Mouse (Mus musculus) frontal cortex, postnatal 25 days (tissue): ENCODE measurements at regions not wholly inside any gene's neighbourhood (a gene's known extent, or its start where the extent isn't known, plus 50 kb on each side); places are given as distances from the start of the nearest gene placed in this dataset.
"Not testable (repeated sequence)": the region's sequence is repeated elsewhere in the genome, so short reads cannot be mapped to it uniquely, and the experiment has no call there.

Experiments
- DNase-seq, 2 experiments: peaks; one replicate each; pipeline ENCODE4 v3.0.0; 2022; ENCODE audit warnings: low spot score in 2 of 2

- DNase-seq: no peak
Observed at GRCm38 (mm10) chr13:97488518-97488917, 247.6 kb downstream of the Enc1 start.

- DNase-seq: no peak
Observed at GRCm38 (mm10) chr13:97487746-97488473, 247.0 kb downstream of the Enc1 start.

DNA sequence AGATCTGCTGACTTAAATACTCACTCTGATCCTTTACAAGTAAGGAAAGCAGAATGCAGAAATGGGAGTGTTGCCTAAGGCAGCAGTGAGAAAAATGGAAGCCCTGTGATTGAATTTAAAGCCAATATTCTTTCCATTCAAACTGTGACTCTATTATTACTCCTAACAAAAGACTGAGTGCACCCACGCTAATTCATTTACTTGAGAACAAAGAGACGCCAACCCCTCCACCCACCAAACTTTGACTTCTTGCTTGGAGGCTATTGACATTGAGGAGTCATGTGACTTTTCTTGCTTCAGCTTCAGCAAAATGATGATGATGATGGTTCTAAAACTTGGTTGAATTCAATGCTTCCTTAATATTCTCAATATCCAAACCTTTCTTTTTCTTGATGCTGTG, 245.6 kb downstream of the Enc1 start:
- no peak for DNase-seq

GRCm38 (mm10) chr13:97485886-97486285, 245.0 kb downstream of the Enc1 start:
- no peak for DNase-seq

- no peak for DNase-seq
Observed at GRCm38 (mm10) chr13:97484808-97485545, 244.1 kb downstream of the Enc1 start.

DNA sequence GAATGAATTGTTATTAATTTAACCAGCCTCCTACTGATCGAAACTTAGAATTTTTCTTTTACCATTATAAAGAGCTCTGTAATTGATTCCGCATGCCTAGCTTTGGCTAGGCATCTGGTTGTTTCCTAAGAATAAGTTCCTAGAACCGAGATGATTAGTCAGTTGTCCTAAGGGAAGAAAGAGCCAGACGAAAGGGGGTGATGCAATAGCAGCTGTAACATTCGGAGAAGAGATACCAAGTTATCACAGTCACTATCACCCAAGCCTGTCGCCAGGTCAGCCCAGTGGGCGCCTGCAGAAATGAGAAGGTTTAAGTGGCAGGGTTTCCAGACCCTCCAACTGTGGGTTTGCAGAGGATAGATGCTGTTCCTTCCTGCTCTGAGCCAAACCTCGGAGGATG, 242.8 kb downstream of the Enc1 start:
- no peak for DNase-seq

GRCm38 (mm10) chr13:97482439-97482946, 241.6 kb downstream of the Enc1 start:
- DNase-seq: no peak

DNA sequence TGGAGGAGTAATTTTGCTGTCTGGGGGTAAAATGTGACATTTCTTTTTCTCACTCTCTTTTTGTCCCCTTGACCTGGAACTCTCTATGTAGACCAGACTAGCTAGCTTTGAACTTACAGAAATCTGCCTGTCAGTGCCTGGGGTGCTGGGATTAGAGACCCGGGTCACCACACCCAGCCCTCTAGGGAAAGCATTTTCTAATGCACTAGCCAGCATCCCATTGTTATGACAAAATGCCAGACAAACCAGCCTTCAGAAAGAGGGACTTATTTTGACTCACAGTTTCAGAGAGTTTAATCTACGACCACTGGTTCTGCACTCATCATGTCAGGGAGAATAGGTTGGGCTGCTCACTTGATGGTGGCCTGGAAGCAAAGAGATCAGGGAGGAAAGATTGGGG, 240.4 kb downstream of the Enc1 start:
- no peak for DNase-seq

- no peak for DNase-seq
Observed at GRCm38 (mm10) chr13:97479066-97479586, 238.2 kb downstream of the Enc1 start.

GRCm38 (mm10) chr13:97473971-97474365, 233.1 kb downstream of the Enc1 start:
- DNase-seq: no peak

DNA sequence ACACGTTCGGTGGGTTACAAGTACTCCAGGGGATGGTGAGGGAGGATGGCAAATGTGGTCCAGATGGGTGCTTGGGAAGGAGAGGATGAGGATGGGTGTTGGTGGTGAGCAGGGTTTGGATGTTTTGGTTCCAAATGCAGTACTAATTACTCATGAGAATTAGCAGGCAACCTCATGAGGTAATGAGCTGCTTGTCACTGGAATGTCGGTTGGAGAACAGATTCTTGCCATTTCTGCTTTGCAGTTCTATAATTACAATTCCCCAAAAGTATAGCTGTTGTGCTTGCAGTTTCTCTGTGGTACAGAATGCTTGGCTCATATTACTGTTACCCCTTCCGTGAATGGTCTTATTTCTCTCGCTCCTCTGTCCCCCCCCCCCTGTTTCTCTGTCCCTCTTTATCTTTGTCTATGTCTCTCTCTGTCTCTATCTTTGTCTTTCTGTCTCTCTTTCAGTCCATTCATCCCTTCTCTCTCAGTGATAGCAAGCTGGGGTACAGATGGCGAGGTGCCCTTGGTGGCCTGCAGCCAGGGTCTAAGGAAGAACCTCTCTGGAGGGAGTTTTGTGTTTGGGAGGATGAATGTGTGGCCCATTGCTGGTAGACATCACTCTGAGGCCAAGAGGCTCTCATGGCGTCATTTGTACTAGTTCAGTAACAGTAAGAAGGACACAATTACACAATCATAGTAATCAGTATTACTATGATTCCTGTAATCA, 232.5 kb downstream of the Enc1 start:
- DNase-seq: no peak

GRCm38 (mm10) chr13:97469999-97470398, 229.1 kb downstream of the Enc1 start:
- no peak for DNase-seq

DNA sequence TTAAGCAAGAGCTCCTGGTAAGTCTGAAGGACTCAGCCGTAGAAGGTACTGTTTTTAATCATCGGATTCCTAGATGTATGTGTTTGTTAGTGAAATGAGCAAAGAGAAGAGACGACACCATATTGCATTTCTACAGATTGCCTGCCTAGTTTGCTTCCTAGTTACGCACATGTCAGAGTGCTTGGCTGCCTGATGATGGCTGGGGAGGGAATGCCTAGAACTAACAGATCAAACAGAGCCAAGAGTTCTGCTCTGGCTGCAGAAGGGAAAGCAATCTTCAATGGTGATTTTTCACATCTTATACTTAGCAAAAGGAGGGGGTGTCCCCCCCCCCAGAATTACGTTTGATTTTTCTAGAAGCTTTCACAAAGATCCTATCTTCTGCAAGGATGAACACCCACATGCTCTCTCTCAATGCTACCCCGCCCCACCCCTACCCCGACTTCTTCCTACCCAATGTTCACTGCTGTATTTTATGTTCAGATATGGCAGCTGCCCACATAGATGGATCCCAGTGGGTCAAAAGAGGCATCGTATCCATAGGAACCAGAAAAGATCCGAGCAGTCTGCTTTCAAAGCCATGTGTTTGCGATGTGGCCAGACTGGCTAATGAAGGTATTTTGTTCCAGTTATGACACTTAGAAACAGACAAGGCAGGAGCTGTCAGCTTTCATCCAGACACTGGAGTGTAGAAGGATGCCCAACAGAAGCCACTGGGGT, 228.1 kb downstream of the Enc1 start:
- no peak for DNase-seq

DNA sequence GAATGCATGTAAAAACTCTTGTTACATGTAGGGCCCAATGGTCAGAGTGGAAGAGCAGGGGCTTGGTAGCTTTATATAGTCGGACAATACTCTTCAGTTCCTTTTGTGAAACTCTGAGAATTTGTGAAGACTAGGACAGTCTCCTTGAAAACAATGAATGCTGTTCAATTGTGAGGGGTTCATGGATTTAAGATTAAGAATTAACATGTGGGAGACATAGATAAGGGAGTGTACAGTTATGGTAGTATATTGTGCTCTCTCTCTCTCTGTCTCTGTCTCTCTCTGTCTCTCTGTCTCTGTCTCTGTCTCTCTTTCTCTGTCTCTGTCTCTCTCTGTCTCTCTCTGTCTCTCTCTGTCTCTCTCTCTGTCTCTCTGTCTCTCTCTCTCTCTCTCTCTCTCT, 225.7 kb downstream of the Enc1 start:
- DNase-seq: not testable (repeated sequence)

DNA sequence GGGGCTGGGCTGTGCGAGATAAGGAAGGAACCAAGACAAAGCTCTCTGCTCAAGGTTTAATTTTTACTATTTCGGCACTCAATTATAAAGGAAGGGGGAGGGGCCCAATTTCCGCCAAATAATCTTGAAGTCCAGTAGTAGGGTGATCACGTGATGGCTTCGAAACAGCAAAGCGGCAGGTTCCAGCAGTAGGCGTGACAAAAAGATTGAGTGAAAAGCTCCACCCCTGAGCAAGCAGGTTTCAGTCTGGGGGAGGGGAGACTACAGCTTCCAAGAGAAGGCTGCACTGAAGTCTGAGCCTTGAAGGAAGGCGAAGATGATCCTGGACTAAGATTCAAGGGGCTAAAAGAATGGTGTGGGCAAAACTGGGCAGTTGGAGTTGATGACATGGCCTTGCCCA, 222.9 kb downstream of the Enc1 start:
- DNase-seq: no peak

- no peak for DNase-seq
Observed at GRCm38 (mm10) chr13:97462884-97463235, 222.0 kb downstream of the Enc1 start.

GRCm38 (mm10) chr13:97462110-97462883, 221.4 kb downstream of the Enc1 start:
- no peak for DNase-seq

DNA sequence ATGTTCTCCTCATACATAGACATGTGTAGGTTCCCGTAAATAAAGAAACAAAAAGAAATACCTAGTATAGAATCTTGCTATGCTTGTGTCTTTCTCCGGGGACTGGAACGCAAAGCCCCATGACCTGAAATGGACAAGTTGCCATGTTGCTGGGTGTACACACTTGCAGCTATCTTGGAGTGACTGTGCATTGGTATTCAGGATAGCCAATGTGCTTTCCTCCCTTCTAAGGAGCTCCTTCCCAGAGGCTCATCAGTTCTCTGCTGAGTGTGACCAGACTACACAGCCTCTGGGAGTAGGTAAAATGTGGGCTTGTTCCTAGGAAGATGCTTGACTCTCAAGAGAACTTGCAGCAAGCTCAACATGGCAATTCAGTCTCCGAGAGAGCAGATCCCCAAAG, 220.3 kb downstream of the Enc1 start:
- DNase-seq: no peak

- DNase-seq: no peak
Observed at GRCm38 (mm10) chr13:97459106-97459505, 218.2 kb downstream of the Enc1 start.

DNA sequence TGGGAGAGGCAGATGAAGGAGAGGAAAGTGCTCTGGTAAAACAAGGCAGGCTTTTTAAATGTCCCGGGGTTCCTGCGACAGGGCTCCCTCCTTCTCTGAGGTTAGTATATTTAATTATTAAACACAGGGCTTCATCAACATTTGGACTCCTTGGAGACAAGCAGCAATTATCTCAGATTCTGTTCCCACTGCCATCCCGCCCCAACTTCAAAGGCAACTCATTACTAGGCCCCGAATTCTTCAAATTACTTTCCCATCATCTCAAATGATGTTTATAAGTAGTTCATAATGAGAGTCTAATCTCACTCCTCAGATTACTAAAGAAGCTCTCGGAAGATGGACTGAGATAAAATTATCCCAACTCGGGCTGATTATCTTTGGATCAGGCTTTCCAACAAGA, 215.1 kb downstream of the Enc1 start:
- no peak for DNase-seq

- DNase-seq: no peak
Observed at GRCm38 (mm10) chr13:97454715-97455114, 213.8 kb downstream of the Enc1 start.
